Mouse (Mus musculus): Measurements from ENCODE around the gene Agbl2.
A peak's percentile ranks its signal among the peaks of the same experiment; 100 is the strongest.

Agbl2 gene

GRCm38 (mm10) chr2:90782458-90782857 lies at the start of gene Agbl2:
TSS of gene Agbl2 (plus strand) at chr2:90782727.
- DNase-seq (ENCODE audit: low spot score in 2 of 2), result no peak

GRCm38 (mm10) chr2:90735326-90735725 lies 47.2 kb upstream of the Agbl2 start:
- no peak for DNase-seq (ENCODE audit: low spot score in 2 of 2)

GRCm38 (mm10) chr2:90738801-90739200 lies 43.7 kb upstream of the Agbl2 start:
- no peak for DNase-seq (ENCODE audit: low spot score in 2 of 2)

- DNase-seq (ENCODE audit: low spot score in 2 of 2), result no peak
Observed at GRCm38 (mm10) chr2:90739327-90739726, 43.2 kb upstream of the Agbl2 start.

- no peak for DNase-seq (ENCODE audit: low spot score in 2 of 2)
Observed at GRCm38 (mm10) chr2:90739921-90740320, 42.6 kb upstream of the Agbl2 start.

- no peak for DNase-seq (ENCODE audit: low spot score in 2 of 2)
Observed at GRCm38 (mm10) chr2:90744285-90745052, 38.1 kb upstream of the Agbl2 start.

- DNase-seq (ENCODE audit: low spot score in 2 of 2), result peak; percentile 99
Observed at GRCm38 (mm10) chr2:90745053-90745678, 37.4 kb upstream of the Agbl2 start, which contains the start of gene Fnbp4. TSS of gene Fnbp4 (plus strand) at chr2:90745370.

GRCm38 (mm10) chr2:90745740-90746537 lies 36.6 kb upstream of the Agbl2 start:
- DNase-seq (ENCODE audit: low spot score in 2 of 2), result peak in 1 of 2 experiments; percentile 61

GRCm38 (mm10) chr2:90746538-90746865 lies 36.0 kb upstream of the Agbl2 start:
- peak in 1 of 2 experiments; percentile 41 for DNase-seq (ENCODE audit: low spot score in 2 of 2)

- no peak for DNase-seq (ENCODE audit: low spot score in 2 of 2)
Observed at GRCm38 (mm10) chr2:90747131-90747530, 35.4 kb upstream of the Agbl2 start.

- no peak for DNase-seq (ENCODE audit: low spot score in 2 of 2)
Observed at GRCm38 (mm10) chr2:90749676-90750459, 32.7 kb upstream of the Agbl2 start.

GRCm38 (mm10) chr2:90753565-90753964 lies 29.0 kb upstream of the Agbl2 start:
- DNase-seq (ENCODE audit: low spot score in 2 of 2), result no peak

- DNase-seq (ENCODE audit: low spot score in 2 of 2), result no peak
Observed at GRCm38 (mm10) chr2:90754188-90754587, 28.3 kb upstream of the Agbl2 start.

- DNase-seq (ENCODE audit: low spot score in 2 of 2), result no peak
Observed at GRCm38 (mm10) chr2:90765123-90765522, 17.4 kb upstream of the Agbl2 start.

GRCm38 (mm10) chr2:90781323-90781722 lies 1.2 kb upstream of the Agbl2 start:
- DNase-seq (ENCODE audit: low spot score in 2 of 2), result no peak

- no peak for DNase-seq (ENCODE audit: low spot score in 2 of 2)
Observed at GRCm38 (mm10) chr2:90781938-90782337, 589 bp upstream of the Agbl2 start.

- DNase-seq (ENCODE audit: low spot score in 2 of 2), result peak; percentile 30 to 36
Observed at GRCm38 (mm10) chr2:90782901-90783486, 467 bp downstream of the Agbl2 start.

- DNase-seq (ENCODE audit: low spot score in 2 of 2), result no peak
Observed at GRCm38 (mm10) chr2:90788126-90788525, 5.6 kb downstream of the Agbl2 start.

GRCm38 (mm10) chr2:90808241-90809126 lies 26.0 kb downstream of the Agbl2 start:
- DNase-seq (ENCODE audit: low spot score in 2 of 2), result no peak

- no peak for DNase-seq (ENCODE audit: low spot score in 2 of 2)
Observed at GRCm38 (mm10) chr2:90810751-90811150, 28.2 kb downstream of the Agbl2 start.
